Mouse (Mus musculus) cerebellum, adult 2 months (tissue): ENCODE measurements around the gene Prdm11.

Experiments used
- CTCF ChIP-seq: fragments of 200-500 bp; IDR thresholded peaks from 2 replicates; pipeline ENCODE4 v1.5.1; 2011; ENCODE audit warnings: low read depth, mild to moderate bottlenecking, control low read depth, low read length, moderate library complexity, borderline replicate concordance; ENCODE audit not compliant: insufficient read depth
- POLR2A ChIP-seq: fragments of 200-500 bp; IDR thresholded peaks from 2 replicates; pipeline ENCODE4 v1.6.1; 2011; ENCODE audit warnings: low read length, control low read depth, borderline replicate concordance; ENCODE audit not compliant: insufficient read depth

GRCm38 (mm10) chr2:93017151-93017550, 28.8 kb downstream of the Prdm11 start:
- TF ChIP-seq CTCF (no peak), POLR2A (no peak)
